Mouse (Mus musculus): ENCODE data around the gene Polr2a.

Polr2a gene

DNA sequence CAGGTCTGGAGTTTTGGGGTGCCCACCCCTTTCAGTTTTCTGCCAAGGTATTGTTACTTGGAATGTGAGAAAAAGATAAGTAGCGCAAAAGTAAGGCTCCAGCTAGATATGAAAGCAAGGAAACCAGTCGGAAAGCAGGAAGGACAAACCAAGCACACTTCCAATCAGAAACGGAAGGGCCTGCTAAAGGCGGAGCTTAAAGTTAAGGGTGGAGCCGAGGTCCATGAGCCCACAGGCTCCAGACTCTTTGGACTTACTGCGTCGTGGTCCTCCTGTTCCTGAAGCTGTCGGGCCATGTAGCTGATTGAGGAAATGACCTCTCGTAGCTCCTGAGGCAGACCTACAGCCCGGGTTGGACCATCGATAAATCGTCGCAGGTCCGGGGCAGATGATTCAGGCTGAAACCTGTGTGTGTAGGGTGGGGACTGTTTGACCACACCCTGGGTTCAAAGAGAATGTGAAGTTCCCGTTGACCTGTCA, 26.4 kb upstream of the Polr2a start:
- in situ Hi-C loops (cut with MboI, MseI), result no loop called here

- in situ Hi-C loops (cut with MboI, MseI), result no loop called here
These were observed 23.4 kb upstream of the Polr2a start for GRCm38 (mm10) chr11:69781828-69782227.

DNA sequence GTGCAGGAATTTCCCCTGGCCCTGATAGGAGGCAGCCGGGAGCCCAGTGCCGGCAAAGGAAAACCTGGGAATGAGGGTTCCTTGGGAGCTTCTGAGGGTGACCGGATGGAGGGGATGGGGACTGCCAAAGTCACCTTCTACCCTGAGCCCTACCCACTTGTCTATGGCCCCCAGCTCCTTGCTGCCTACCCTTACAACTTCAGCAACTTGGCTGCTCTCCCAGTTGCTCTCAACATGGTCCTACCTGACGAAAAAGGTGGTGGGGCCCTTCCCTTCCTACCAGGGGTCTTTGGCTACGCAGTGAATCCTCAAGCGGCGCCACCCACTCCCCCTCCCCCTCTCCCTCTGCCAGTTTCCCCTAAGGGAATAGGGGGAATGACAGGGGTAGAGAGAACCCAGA, 20.5 kb upstream of the Polr2a start:
- in situ Hi-C loops (cut with MboI, MseI), result no loop called here

- in situ Hi-C loops (cut with MboI, MseI), result no loop called here
These were observed 20.0 kb upstream of the Polr2a start for GRCm38 (mm10) chr11:69778258-69778982.

GRCm38 (mm10) chr11:69777504-69778257, 19.2 kb upstream of the Polr2a start:
- in situ Hi-C loops (cut with MboI, MseI), result no loop called here

- in situ Hi-C loops (cut with MboI, MseI), result no loop called here
These were observed 18.1 kb upstream of the Polr2a start for GRCm38 (mm10) chr11:69776488-69776887.

DNA sequence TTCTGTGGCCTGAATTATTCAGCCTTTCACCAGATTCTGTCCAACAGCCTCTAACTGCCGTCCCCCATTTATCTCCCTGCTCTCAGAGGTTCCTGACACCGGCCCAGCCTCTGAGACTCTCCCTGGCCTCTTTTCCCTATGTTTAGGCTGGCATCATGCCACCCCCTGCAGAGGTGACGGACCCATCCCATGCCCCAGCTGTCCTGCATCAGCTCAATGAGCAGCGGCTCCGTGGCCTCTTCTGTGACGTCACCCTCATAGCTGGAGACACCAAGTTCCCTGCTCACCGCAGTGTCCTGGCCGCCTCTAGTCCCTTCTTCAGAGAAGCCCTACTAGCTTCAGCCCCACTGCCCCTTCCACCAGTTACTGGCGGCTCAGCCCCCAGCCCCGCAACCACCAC, 17.3 kb upstream of the Polr2a start:
- in situ Hi-C loops (cut with MboI, MseI), result no loop called here

DNA sequence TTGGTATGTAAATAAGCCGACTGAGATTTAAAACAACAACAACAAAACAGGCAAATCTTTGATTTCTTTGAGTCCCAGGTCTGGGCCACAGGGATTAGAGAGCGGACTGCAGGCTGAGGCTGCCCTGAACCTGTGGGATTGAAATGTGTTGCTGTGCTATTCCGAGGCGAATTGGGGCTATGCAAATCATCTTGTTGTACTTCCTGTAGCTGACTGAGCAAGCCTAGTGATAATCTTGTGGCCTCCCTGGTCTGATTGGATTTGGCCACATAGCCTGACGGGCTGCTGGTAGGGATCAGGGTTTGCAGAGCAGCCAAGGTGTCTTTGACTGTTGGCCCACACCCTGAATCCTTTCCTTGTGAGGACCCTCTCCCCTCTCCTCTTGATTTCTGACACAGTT, 16.5 kb upstream of the Polr2a start:
- in situ Hi-C loops (cut with MboI, MseI), result no loop called here

GRCm38 (mm10) chr11:69767625-69767909, 9.1 kb upstream of the Polr2a start:
- in situ Hi-C loops (cut with MboI, MseI), result no loop called here

GRCm38 (mm10) chr11:69766872-69767624, 8.6 kb upstream of the Polr2a start:
- in situ Hi-C loops (cut with MboI, MseI), result no loop called here

GRCm38 (mm10) chr11:69766126-69766609, 7.7 kb upstream of the Polr2a start:
- in situ Hi-C loops (cut with MboI, MseI), result no loop called here

- in situ Hi-C loops (cut with MboI, MseI), result no loop called here
These were observed 7.0 kb upstream of the Polr2a start, which contains the start of gene Zbtb4 for GRCm38 (mm10) chr11:69765221-69766125. Gene Zbtb4 (plus strand): TSS chr11:69765912.

DNA sequence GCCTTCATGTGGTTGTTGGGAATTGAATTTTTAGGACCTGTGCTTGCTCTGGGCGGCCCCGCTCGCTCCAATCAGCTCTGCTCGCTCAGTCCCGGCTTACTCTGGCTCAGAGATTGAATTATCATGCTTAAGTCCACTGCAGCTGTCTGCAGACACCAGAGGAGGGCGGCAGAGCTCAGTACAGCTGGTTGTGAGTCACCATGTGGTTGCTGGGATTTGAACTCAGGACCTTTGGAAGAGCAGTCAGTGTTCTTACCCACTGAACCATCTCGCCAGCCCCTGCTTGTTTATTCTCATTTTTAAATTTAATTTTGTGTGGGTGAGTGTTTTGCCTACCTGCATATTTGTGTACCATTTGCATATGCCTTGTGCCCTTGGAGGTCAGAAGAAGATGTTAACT, 5.1 kb upstream of the Polr2a start:
- in situ Hi-C loops (cut with MboI, MseI), result no loop called here

DNA sequence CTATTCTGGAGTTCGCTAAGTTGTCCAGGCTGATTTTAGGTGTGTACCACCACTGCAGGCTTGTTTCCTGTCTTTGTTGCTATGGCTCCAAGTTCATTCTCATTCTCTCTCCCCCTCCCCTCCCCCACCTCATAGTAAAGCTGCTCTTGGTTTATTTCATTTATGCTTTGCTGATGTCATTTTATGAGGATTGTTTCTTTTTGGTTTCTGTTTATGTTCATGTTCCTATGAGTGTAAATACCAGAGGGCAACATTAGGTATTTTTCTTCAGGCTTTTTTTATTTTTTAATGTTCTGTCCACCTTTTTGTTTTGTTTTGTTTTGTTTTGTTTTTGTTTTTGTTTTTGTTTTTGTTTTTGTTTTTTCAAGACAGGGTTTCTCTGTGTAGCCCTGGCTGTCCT, 3.4 kb upstream of the Polr2a start, which contains the start of gene Slc35g3:
Gene Slc35g3, minus strand, starts transcription at position 101 of the 400 bp plus-strand sequence.
- in situ Hi-C loops (cut with MboI, MseI), result no loop called here

DNA sequence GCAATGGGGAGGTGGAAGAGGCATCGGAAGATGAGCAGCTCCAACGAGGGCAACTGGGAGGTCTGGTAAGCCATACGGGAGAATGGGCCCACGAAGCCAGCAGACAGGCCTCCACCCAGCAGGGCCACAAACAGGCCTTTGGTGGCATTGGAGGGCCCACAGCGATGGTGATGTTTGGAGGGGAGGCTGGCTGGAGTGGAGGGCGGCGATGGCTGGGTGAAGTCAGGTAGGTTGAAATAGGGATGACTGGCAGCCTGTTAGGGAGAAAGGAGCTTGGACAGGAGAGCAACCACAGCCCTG, 2.4 kb upstream of the Polr2a start:
- in situ Hi-C loops (cut with MboI, MseI), result no loop called here

- in situ Hi-C loops (cut with MboI, MseI), result no loop called here
These were observed 1.9 kb upstream of the Polr2a start for GRCm38 (mm10) chr11:69760160-69760900.

GRCm38 (mm10) chr11:69758971-69759721, 709 bp upstream of the Polr2a start:
- in situ Hi-C loops (cut with MboI, MseI), result no loop called here

DNA sequence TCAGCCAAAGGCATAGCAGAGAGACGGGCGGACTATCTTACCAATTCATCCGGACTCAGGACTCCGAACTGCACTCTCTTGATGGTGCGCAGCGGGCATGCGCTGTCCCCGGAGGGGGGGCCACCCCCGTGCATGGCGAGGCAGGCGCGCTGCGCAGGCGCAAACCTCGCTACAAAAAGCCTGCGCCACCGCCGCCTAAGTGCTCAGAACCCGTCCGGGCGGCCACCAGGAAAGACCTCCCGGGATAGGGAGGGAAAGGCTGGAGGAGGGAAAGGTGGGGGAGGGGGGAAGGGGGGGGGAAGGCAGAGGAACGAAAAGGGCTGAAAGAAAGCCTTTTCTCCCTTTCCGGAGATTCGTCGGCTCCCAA, 364 bp downstream of the Polr2a start:
- in situ Hi-C loops (cut with MboI, MseI), result no loop called here

GRCm38 (mm10) chr11:69757303-69758089, 941 bp downstream of the Polr2a start:
- in situ Hi-C loops (cut with MboI, MseI), result no loop called here

Data from T-helper 1 cell (primary cell).